12 mouse cellular contexts compared by ENCODE assay signal in the genomic region with DNA sequence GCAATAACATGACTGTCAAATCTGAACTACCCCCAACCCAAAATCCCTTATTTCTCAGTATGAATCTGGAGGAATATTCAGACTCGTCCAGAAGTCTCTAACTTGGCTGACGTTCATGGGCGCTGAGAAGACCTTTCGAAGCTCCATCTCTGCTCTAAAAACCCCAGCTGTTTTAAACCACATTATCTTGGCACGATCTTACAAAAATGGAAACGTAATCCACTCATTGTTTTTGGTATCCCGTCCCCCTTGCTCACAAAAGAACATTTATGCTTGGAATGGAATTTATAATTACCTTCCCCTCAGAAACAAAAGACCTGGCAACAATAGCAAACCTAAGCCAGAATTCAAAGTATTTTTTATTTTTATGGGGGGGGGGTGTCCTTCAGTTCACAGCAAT.
DNase-seq lines count a peak whose midpoint lies in the region; ATAC-seq lines count a peak whose summit lies in the region.
"Had no signal": no experiment of that assay in that cellular context is flagged by ENCODE, and none has a peak within 500 bp of the region (broad histone marks: within the 10 kb centered on the region; RNA-seq: fewer than 3 reads in every experiment).

No protein-coding gene starts in this region.

- H3K9ac ChIP-seq in forebrain, embryonic 11.5 days (ENCODE audit: low read length) = no peak overlapping the region
- H3K9ac ChIP-seq in hindbrain, embryonic 16.5 days (ENCODE audit: low read depth, low read length) = no peak overlapping the region
- H3K9ac ChIP-seq: liver, embryonic 12.5 days had no signal

- no peak overlapping the region for H3K4me3 ChIP-seq in forebrain, embryonic 10.5 days
- H3K4me3 ChIP-seq in forebrain, embryonic 11.5 days (ENCODE audit: low read depth, low read length) = no peak overlapping the region
- no peak overlapping the region for H3K4me3 ChIP-seq in hindbrain, embryonic 16.5 days (ENCODE audit: low read length)
- H3K4me3 ChIP-seq: liver, embryonic 12.5 days had no signal

- no peak overlapping the region for H3K4me2 ChIP-seq in forebrain, embryonic 11.5 days (ENCODE audit: low read depth, low read length, severe bottlenecking)
- H3K4me2 ChIP-seq in hindbrain, embryonic 16.5 days (ENCODE audit: low read length) = no peak overlapping the region
- H3K4me2 ChIP-seq: liver, embryonic 12.5 days had no signal

- no peaks in the 10 kb centered on the region for H3K9me3 ChIP-seq in forebrain, embryonic 10.5 days
- no peaks in the 10 kb centered on the region for H3K9me3 ChIP-seq in forebrain, embryonic 11.5 days (ENCODE audit: control insufficient read depth, low read length)
- no peaks in the 10 kb centered on the region for H3K9me3 ChIP-seq in hindbrain, embryonic 16.5 days (ENCODE audit: control insufficient read depth, low read length)
- H3K9me3 ChIP-seq: liver, embryonic 12.5 days had no signal

- no peak for ATAC-seq in forebrain, embryonic 11.5 days (replicated peaks; ENCODE audit: low FRiP score)
- no peak for ATAC-seq in hindbrain, embryonic 16.5 days
- ATAC-seq: liver, embryonic 12.5 days had no signal

- 30% methylated on average over 7 of the region's 7 CpGs for WGBS in forebrain, embryonic 10.5 days
- 24% methylated on average over 7 of the region's 7 CpGs for WGBS in forebrain, embryonic 11.5 days
- 29% methylated on average over 7 of the region's 7 CpGs for WGBS in hindbrain, embryonic 16.5 days

- H3K4me1 ChIP-seq in forebrain, embryonic 10.5 days = peaks cover 83% of the 10 kb centered on the region
- peaks cover 18% of the 10 kb centered on the region for H3K4me1 ChIP-seq in forebrain, embryonic 11.5 days (replicated peaks; ENCODE audit: control insufficient read depth, insufficient read depth, low read length)
- H3K4me1 ChIP-seq in hindbrain, embryonic 16.5 days (ENCODE audit: control insufficient read depth, insufficient read depth, low read depth, low read length) = peaks cover 37% of the 10 kb centered on the region

- DNase-seq in forebrain, embryonic 10.5 days (ENCODE audit: extremely low spot score, low spot score) = no peak
- DNase-seq in forebrain, embryonic 11.5 days (ENCODE audit: low spot score) = no peak
- peak; percentile 67 for DNase-seq in retina, postnatal 1 day
- no peak for DNase-seq in retina, embryonic 14.5 days (ENCODE audit: low spot score)
- DNase-seq in left cerebral cortex, postnatal 14 days (ENCODE audit: low spot score in 2 of 2) = no peak
- no peak for DNase-seq in gastrocnemius, postnatal 4 days (ENCODE audit: low spot score in 2 of 2)
- no peak for DNase-seq in left cerebral cortex, postnatal 36 days (ENCODE audit: low spot score in 2 of 2)
- DNase-seq: adrenal gland, postnatal 25 days; cerebellum, adult 11 months; right cerebral cortex, postnatal 4 days had no signal

- H3K27me3 ChIP-seq in forebrain, embryonic 10.5 days (ENCODE audit: poor library complexity, severe bottlenecking) = no peaks in the 10 kb centered on the region
- H3K27me3 ChIP-seq in forebrain, embryonic 11.5 days (ENCODE audit: control insufficient read depth, insufficient read depth, low read length) = no peaks in the 10 kb centered on the region
- H3K27me3 ChIP-seq in hindbrain, embryonic 16.5 days (replicated peaks; ENCODE audit: control insufficient read depth, insufficient read depth, low read length) = no peaks in the 10 kb centered on the region
- H3K27me3 ChIP-seq: liver, embryonic 12.5 days had no signal

- peaks cover 24% of the 10 kb centered on the region for H3K36me3 ChIP-seq in forebrain, embryonic 10.5 days (replicated peaks)
- no peaks in the 10 kb centered on the region for H3K36me3 ChIP-seq in forebrain, embryonic 11.5 days (ENCODE audit: control insufficient read depth, insufficient read depth, low read length)
- H3K36me3 ChIP-seq in hindbrain, embryonic 16.5 days (ENCODE audit: control insufficient read depth, insufficient read depth, low read length) = no peaks in the 10 kb centered on the region

- intact Hi-C loops in left cerebral cortex, postnatal 14 days (cut with DNase I) = no loop called here
- intact Hi-C loops in left cerebral cortex, postnatal 36 days (cut with DNase I) = no loop called here

- peak overlapping the region; percentile 46 for H3K27ac ChIP-seq in forebrain, embryonic 10.5 days
- no peak overlapping the region for H3K27ac ChIP-seq in forebrain, embryonic 11.5 days (ENCODE audit: low read depth, low read length)
- 0 out of 2 replicates have a peak overlapping the region, but pooled peaks have one; percentile 23 for H3K27ac ChIP-seq in hindbrain, embryonic 16.5 days (ENCODE audit: low read depth, low read length)
- H3K27ac ChIP-seq: liver, embryonic 12.5 days had no signal
